Mouse (Mus musculus) embryonic fibroblast, embryonic 13.5 days (primary cell): ENCODE measurements around the gene Rgs8.

Source experiments
- CTCF ChIP-seq: IDR thresholded peaks from 2 replicates; pipeline ENCODE4 v1.5.1; 2011; ENCODE audit warnings: mild to moderate bottlenecking, control low read depth, low read length, moderate library complexity, borderline replicate concordance; ENCODE audit not compliant: insufficient read depth
- POLR2A ChIP-seq: IDR thresholded peaks from 2 replicates; pipeline ENCODE4 v1.6.1; 2011; ENCODE audit warnings: low read depth, mild to moderate bottlenecking, control low read depth, low read length, moderate library complexity

- no peak for TF ChIP-seq CTCF
- TF ChIP-seq POLR2A: no peak
Measured at GRCm38 (mm10) chr1:153652938-153653623, at the start of gene Rgs8.
